Mouse (Mus musculus) myocyte (in vitro differentiated cells): Measurements from ENCODE around the gene Lama4.

Experiments used
- CEBPB ChIP-seq: IDR thresholded peaks from 2 replicates; pipeline ENCODE4 v1.6.1; 2011; ENCODE audit warnings: mild to moderate bottlenecking, moderate library complexity; ENCODE audit not compliant: poor library complexity, insufficient read depth, severe bottlenecking
- E2F4 ChIP-seq: IDR thresholded peaks from one replicate; pipeline ENCODE4 v1.6.1; 2011; ENCODE audit warnings: mild to moderate bottlenecking, control low read depth, moderate library complexity; ENCODE audit not compliant: insufficient read depth
- MAX ChIP-seq: IDR thresholded peaks from one replicate; pipeline ENCODE4 v1.6.1; 2011; ENCODE audit warnings: low read depth, mild to moderate bottlenecking, control low read depth
- MYOD1 ChIP-seq, 3 experiments: IDR thresholded peaks; one replicate each; pipeline ENCODE4 v1.6.1; 2011; ENCODE audit warnings: control low read depth in 2 of 3, low read depth in 2 of 3, mild to moderate bottlenecking in 2 of 3, moderate library complexity in 1 of 3; ENCODE audit not compliant: insufficient read length in 2 of 3, control insufficient read depth in 1 of 3
- MYOG ChIP-seq, 3 experiments: IDR thresholded peaks; one replicate each; pipeline ENCODE4 v1.6.1; 2011; ENCODE audit warnings: control low read depth in 2 of 3, low read depth in 2 of 3, mild to moderate bottlenecking in 2 of 3; ENCODE audit not compliant: insufficient read length in 2 of 3, control insufficient read depth in 1 of 3, insufficient read depth in 1 of 3
- POLR2A ChIP-seq: IDR thresholded peaks from one replicate; pipeline ENCODE4 v1.6.1; 2011; ENCODE audit warnings: low read depth, mild to moderate bottlenecking, control low read depth, moderate library complexity; ENCODE audit not compliant: insufficient read length
- POLR2AphosphoS2 ChIP-seq: IDR thresholded peaks from one replicate; pipeline ENCODE4 v1.6.1; 2011; ENCODE audit warnings: low read depth, control low read depth; ENCODE audit not compliant: insufficient read length
- REST ChIP-seq: IDR thresholded peaks from one replicate; pipeline ENCODE4 v1.6.1; 2011; ENCODE audit warnings: mild to moderate bottlenecking, control low read depth, moderate library complexity; ENCODE audit not compliant: insufficient read depth, insufficient read length
- SRF ChIP-seq: IDR thresholded peaks from one replicate; pipeline ENCODE4 v1.6.1; 2011; ENCODE audit warnings: low read depth; ENCODE audit not compliant: control insufficient read depth, insufficient read length
- TCF12 ChIP-seq: IDR thresholded peaks from one replicate; pipeline ENCODE4 v1.6.1; 2011; ENCODE audit warnings: mild to moderate bottlenecking, control low read depth; ENCODE audit not compliant: poor library complexity, insufficient read depth, severe bottlenecking
- TCF3 ChIP-seq: IDR thresholded peaks from one replicate; pipeline ENCODE4 v1.6.1; 2011; ENCODE audit warnings: low read depth, control low read depth; ENCODE audit not compliant: insufficient read length
- USF1 ChIP-seq: IDR thresholded peaks from one replicate; pipeline ENCODE4 v1.6.1; 2011; ENCODE audit warnings: low read depth, mild to moderate bottlenecking, control low read depth, moderate library complexity

DNA sequence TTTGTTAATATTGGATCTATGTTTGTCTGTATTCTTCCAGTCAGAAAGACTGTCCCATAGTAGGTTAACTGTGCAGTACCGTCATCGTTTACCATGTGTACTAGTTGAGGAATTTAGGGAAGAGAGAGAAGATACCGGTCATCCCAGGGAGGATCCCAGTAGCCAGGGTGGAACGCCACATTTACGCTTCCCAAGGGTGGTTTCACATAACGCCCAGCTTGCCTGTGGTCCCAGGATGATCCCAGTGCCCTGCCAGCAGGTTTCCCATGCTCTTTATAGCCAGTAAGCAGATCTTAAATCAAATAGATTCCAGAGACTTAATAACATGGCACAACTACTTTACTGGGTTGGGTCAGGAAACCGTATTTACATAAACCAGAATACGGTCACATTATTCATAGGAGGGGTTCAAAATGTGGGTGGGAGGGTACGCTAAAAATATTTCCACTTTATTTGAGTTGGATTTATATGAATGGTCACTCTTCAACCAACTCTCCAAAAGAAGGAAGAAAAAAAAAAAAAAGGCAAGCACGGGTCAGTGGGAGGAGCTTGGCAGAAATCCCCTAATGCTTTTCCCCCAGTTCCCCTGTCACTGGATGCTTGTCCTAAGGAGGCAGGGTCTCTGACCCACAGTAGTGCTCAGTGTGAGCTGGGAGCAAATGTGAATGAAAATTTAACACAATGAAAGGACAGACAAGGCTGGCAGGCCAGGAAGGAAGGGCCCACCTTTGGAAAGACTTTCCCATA is 3.2 kb downstream of the Lama4 start:
- TF ChIP-seq POLR2A (no peak), MYOG (IDR thresholded peaks at IDR 0.05; ENCODE audit: control insufficient read depth in 1 of 3, insufficient read depth in 1 of 3, insufficient read length in 2 of 3, low read depth in 2 of 3) (no peak), MAX (no peak), MYOD1 (IDR thresholded peaks at IDR 0.05; ENCODE audit: control insufficient read depth in 1 of 3, insufficient read length in 2 of 3, low read depth in 2 of 3) (no peak), USF1 (no peak), TCF12 (no peak), REST (no peak), CEBPB (no peak), SRF (no peak), E2F4 (no peak), POLR2AphosphoS2 (no peak), TCF3 (no peak)
